Mouse (Mus musculus) lung, adult 2 months (tissue): ENCODE data around the gene Gcsh.

Experiments
- CTCF ChIP-seq: fragments of 200-500 bp; IDR thresholded peaks from 2 replicates; pipeline ENCODE4 v1.5.1; 2011; ENCODE audit warnings: mild to moderate bottlenecking, low read length, control low read depth; ENCODE audit not compliant: insufficient read depth
- POLR2A ChIP-seq: fragments of 200-500 bp; IDR thresholded peaks from 2 replicates; pipeline ENCODE4 v1.6.1; 2011; ENCODE audit warnings: low read depth, mild to moderate bottlenecking, control low read depth, low read length, borderline replicate concordance; ENCODE audit errors: extremely low read depth

DNA sequence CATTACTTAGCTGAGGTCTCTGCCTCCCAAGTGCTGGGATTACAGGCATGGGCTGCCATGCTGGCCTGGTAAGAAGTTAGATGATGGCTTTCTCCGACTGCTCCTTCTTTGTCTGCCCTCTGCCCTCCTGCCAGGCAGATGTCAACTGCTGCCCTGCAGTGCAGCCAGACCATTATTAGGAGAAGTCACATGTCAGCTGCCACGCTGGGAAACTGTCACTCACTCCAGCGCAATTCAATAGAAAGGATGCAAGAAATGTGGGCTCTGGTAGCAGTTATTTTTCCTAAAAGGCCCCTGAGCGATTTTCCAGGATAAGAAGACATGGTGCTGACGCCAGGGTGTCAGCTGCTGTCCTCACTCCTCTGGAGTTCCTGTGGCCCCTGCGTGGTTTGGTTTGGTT is 57.8 kb downstream of the Gcsh start:
- TF ChIP-seq POLR2A (no peak), CTCF (no peak)
